Mouse (Mus musculus): ENCODE measurements around the gene Sapcd1. TPM values are rescaled to one million over a fixed set of nuclear protein-coding genes. Genes with fewer than 3 reads are reported as not detected.
"Not testable (repeated sequence)": the region's sequence is repeated elsewhere in the genome, so short reads cannot be mapped to it uniquely, and the experiment has no call there.

Sapcd1 gene
- polyA plus RNA-seq, 1 experiment from 2014 or later = 12.2 TPM

GRCm38 (mm10) chr17:35003022-35003838, 24.6 kb downstream of the Sapcd1 start:
- Histone ChIP-seq H3K4me1 (ENCODE audit: control insufficient read depth, insufficient read depth, low read length) (peaks cover 12% of the 10 kb centered on the region), H3K9me3 (ENCODE audit: control insufficient read depth, low read length) (no peaks in the 10 kb centered on the region), H3K4me2 (ENCODE audit: low read depth, low read length) (peak overlapping the region; percentile 99), H3K36me3 (ENCODE audit: control insufficient read depth, insufficient read depth, low read length) (peaks cover 53% of the 10 kb centered on the region), H3K27me3 (replicated peaks; ENCODE audit: control insufficient read depth, insufficient read depth, low read length) (no peaks in the 10 kb centered on the region), H3K4me3 (ENCODE audit: low read depth, low read length) (peak overlapping the region; percentile 88), H3K9ac (ENCODE audit: low read depth, low read length) (peak overlapping the region; percentile 95), H3K27ac (replicated peaks; ENCODE audit: low read depth, low read length) (peak overlapping the region; percentile 98; the same call in 1 of the 2 replicates)
- DNase-seq (ENCODE audit: low spot score) (no peak), ATAC-seq (ENCODE audit: low read depth) (no peak)
- whole genome bisulfite sequencing = 58% methylated on average over 9 of the region's 9 CpGs

- Histone ChIP-seq H3K36me3 (ENCODE audit: control insufficient read depth, insufficient read depth, low read length) (peaks cover 53% of the 10 kb centered on the region), H3K27ac (replicated peaks; ENCODE audit: low read depth, low read length) (peak overlapping the region; percentile 98), H3K4me1 (ENCODE audit: control insufficient read depth, insufficient read depth, low read length) (peaks cover 12% of the 10 kb centered on the region), H3K4me2 (ENCODE audit: low read depth, low read length) (peak overlapping the region; percentile 99), H3K4me3 (ENCODE audit: low read depth, low read length) (peak overlapping the region; percentile 88), H3K27me3 (replicated peaks; ENCODE audit: control insufficient read depth, insufficient read depth, low read length) (no peaks in the 10 kb centered on the region), H3K9me3 (ENCODE audit: control insufficient read depth, low read length) (no peaks in the 10 kb centered on the region), H3K9ac (ENCODE audit: low read depth, low read length) (peak overlapping the region; percentile 95)
- ATAC-seq (ENCODE audit: low read depth) = no peak
- DNase-seq (ENCODE audit: low spot score) = no peak
- 5% methylated on average over 12 of the region's 12 CpGs for WGBS
Observed at GRCm38 (mm10) chr17:35002153-35002865, 25.5 kb downstream of the Sapcd1 start.

GRCm38 (mm10) chr17:35001452-35002152, 26.2 kb downstream of the Sapcd1 start:
- ATAC-seq (ENCODE audit: low read depth) (no peak), DNase-seq (ENCODE audit: low spot score) (peak; percentile 72)
- H3K4me3 ChIP-seq (ENCODE audit: low read depth, low read length) = peak overlapping the region; percentile 88
- peak overlapping the region; percentile 98 for H3K27ac ChIP-seq (replicated peaks; ENCODE audit: low read depth, low read length)
- H3K9me3 ChIP-seq (ENCODE audit: control insufficient read depth, low read length) = no peaks in the 10 kb centered on the region
- WGBS = under 1% methylated on average over 34 of the region's 35 CpGs
- H3K36me3 ChIP-seq (ENCODE audit: control insufficient read depth, insufficient read depth, low read length) = peaks cover 48% of the 10 kb centered on the region
- peaks cover 12% of the 10 kb centered on the region for H3K4me1 ChIP-seq (ENCODE audit: control insufficient read depth, insufficient read depth, low read length)
- peak overlapping the region; percentile 95 for H3K9ac ChIP-seq (ENCODE audit: low read depth, low read length)
- H3K4me2 ChIP-seq (ENCODE audit: low read depth, low read length) = peak overlapping the region; percentile 99
- H3K27me3 ChIP-seq (replicated peaks; ENCODE audit: control insufficient read depth, insufficient read depth, low read length) = no peaks in the 10 kb centered on the region

- H3K9me3 ChIP-seq (ENCODE audit: control insufficient read depth, low read length) = no peaks in the 10 kb centered on the region
- ATAC-seq (ENCODE audit: low read depth) (peak; percentile 93), DNase-seq (ENCODE audit: low spot score) (peak; percentile 93)
- no peaks in the 10 kb centered on the region for H3K27me3 ChIP-seq (replicated peaks; ENCODE audit: control insufficient read depth, insufficient read depth, low read length)
- peaks cover 12% of the 10 kb centered on the region for H3K4me1 ChIP-seq (ENCODE audit: control insufficient read depth, insufficient read depth, low read length)
- H3K36me3 ChIP-seq (ENCODE audit: control insufficient read depth, insufficient read depth, low read length) = peaks cover 42% of the 10 kb centered on the region
- H3K4me3 ChIP-seq (ENCODE audit: low read depth, low read length) = peak within 1 kb of the TSS; percentile 88
- H3K4me2 ChIP-seq (ENCODE audit: low read depth, low read length) = peak within 1 kb of the TSS; percentile 99
- peak within 1 kb of the TSS; percentile 95 for H3K9ac ChIP-seq (ENCODE audit: low read depth, low read length)
- WGBS = under 1% methylated on average over 53 of the region's 83 CpGs
- peak within 1 kb of the TSS; percentile 98 for H3K27ac ChIP-seq (replicated peaks; ENCODE audit: low read depth, low read length)
Observed at GRCm38 (mm10) chr17:35000717-35001451, 26.9 kb downstream of the Sapcd1 start, which contains the start of gene Vars. Gene Vars (plus strand): TSS chr17:35000987.

GRCm38 (mm10) chr17:34999871-35000716, 27.7 kb downstream of the Sapcd1 start:
- peak overlapping the region; percentile 98 for H3K27ac ChIP-seq (replicated peaks; ENCODE audit: low read depth, low read length)
- H3K4me3 ChIP-seq (ENCODE audit: low read depth, low read length) = peak overlapping the region; percentile 88
- H3K36me3 ChIP-seq (ENCODE audit: control insufficient read depth, insufficient read depth, low read length) = peaks cover 35% of the 10 kb centered on the region
- H3K9ac ChIP-seq (ENCODE audit: low read depth, low read length) = peak overlapping the region; percentile 95
- ATAC-seq (ENCODE audit: low read depth); DNase-seq (ENCODE audit: low spot score); H3K9me3 ChIP-seq (ENCODE audit: control insufficient read depth, low read length); H3K27me3 ChIP-seq (replicated peaks; ENCODE audit: control insufficient read depth, insufficient read depth, low read length): not testable (repeated sequence)
- peak overlapping the region; percentile 99 for H3K4me2 ChIP-seq (ENCODE audit: low read depth, low read length)
- WGBS = 22% methylated on average over 28 of the region's 32 CpGs
- H3K4me1 ChIP-seq (ENCODE audit: control insufficient read depth, insufficient read depth, low read length) = peaks cover 12% of the 10 kb centered on the region

- 92% methylated on average over 15 of the region's 15 CpGs for WGBS
- H3K4me3 ChIP-seq (ENCODE audit: low read depth, low read length) = peak overlapping the region; percentile 4; the same call in 1 of the 2 replicates
- DNase-seq (ENCODE audit: low spot score) (no peak), ATAC-seq (ENCODE audit: low read depth) (no peak)
- H3K4me1 ChIP-seq (ENCODE audit: control insufficient read depth, insufficient read depth, low read length) = peaks cover 12% of the 10 kb centered on the region
- H3K36me3 ChIP-seq (ENCODE audit: control insufficient read depth, insufficient read depth, low read length) = peaks cover 24% of the 10 kb centered on the region
- peak overlapping the region; percentile 99 for H3K4me2 ChIP-seq (ENCODE audit: low read depth, low read length)
- H3K9me3 ChIP-seq (ENCODE audit: control insufficient read depth, low read length) = no peaks in the 10 kb centered on the region
- no peaks in the 10 kb centered on the region for H3K27me3 ChIP-seq (replicated peaks; ENCODE audit: control insufficient read depth, insufficient read depth, low read length)
- no peak overlapping the region for H3K9ac ChIP-seq (ENCODE audit: low read depth, low read length)
- H3K27ac ChIP-seq (replicated peaks; ENCODE audit: low read depth, low read length) = no peak overlapping the region
Observed at GRCm38 (mm10) chr17:34998526-34999430, 29.0 kb downstream of the Sapcd1 start.

- Histone ChIP-seq H3K4me3 (ENCODE audit: low read depth, low read length) (no peak overlapping the region), H3K27me3 (replicated peaks; ENCODE audit: control insufficient read depth, insufficient read depth, low read length) (no peaks in the 10 kb centered on the region), H3K9me3 (ENCODE audit: control insufficient read depth, low read length) (no peaks in the 10 kb centered on the region), H3K4me1 (ENCODE audit: control insufficient read depth, insufficient read depth, low read length) (peaks cover 6% of the 10 kb centered on the region; the same call in 1 of the 2 replicates), H3K4me2 (ENCODE audit: low read depth, low read length) (no peak overlapping the region), H3K36me3 (ENCODE audit: control insufficient read depth, insufficient read depth, low read length) (peaks cover 26% of the 10 kb centered on the region), H3K27ac (replicated peaks; ENCODE audit: low read depth, low read length) (no peak overlapping the region), H3K9ac (ENCODE audit: low read depth, low read length) (no peak overlapping the region)
- WGBS = 87% methylated on average over 5 of the region's 5 CpGs
- ATAC-seq (ENCODE audit: low read depth) (no peak), DNase-seq (ENCODE audit: low spot score) (no peak)
Observed at GRCm38 (mm10) chr17:34997142-34997483, 30.7 kb downstream of the Sapcd1 start.

Measured in embryonic facial prominence, embryonic 14.5 days (tissue).